Mouse (Mus musculus): ENCODE measurements around the gene Pcbp2. TPM values are rescaled to one million over a fixed set of nuclear protein-coding genes. Genes with fewer than 3 reads are reported as not detected.
A peak's percentile ranks its signal among the peaks of the same experiment; 100 is the strongest.

Pcbp2 gene
- polyA plus RNA-seq, 1 experiment from 2014 or later, result 534 TPM

- peaks cover 22% of the 10 kb centered on the region for H3K79me2 ChIP-seq (ENCODE audit: inconsistent target)
- H3K4me3 ChIP-seq (ENCODE audit: inconsistent target), result no peak overlapping the region
- 86% methylated on average over 9 of the region's 9 CpGs for WGBS (ENCODE audit: missing documents)
- H3K36me3 ChIP-seq (ENCODE audit: inconsistent target), result peaks cover 34% of the 10 kb centered on the region
- peak overlapping the region; percentile 69 for H3K27ac ChIP-seq
These were observed 35.6 kb downstream of the Pcbp2 start for GRCm38 (mm10) chr15:102505770-102506463.

- peak overlapping the region; percentile 69 for H3K27ac ChIP-seq
- H3K36me3 ChIP-seq (ENCODE audit: inconsistent target), result peaks cover 29% of the 10 kb centered on the region
- H3K79me2 ChIP-seq (ENCODE audit: inconsistent target), result peaks cover 22% of the 10 kb centered on the region
- no peak overlapping the region for H3K4me3 ChIP-seq (ENCODE audit: inconsistent target)
- WGBS (ENCODE audit: missing documents), result 17% methylated on average over 2 of the region's 2 CpGs
These were observed 36.1 kb downstream of the Pcbp2 start for GRCm38 (mm10) chr15:102506464-102506830.

- H3K36me3 ChIP-seq (ENCODE audit: inconsistent target), result peaks cover 24% of the 10 kb centered on the region
- no peak overlapping the region for H3K4me3 ChIP-seq (ENCODE audit: inconsistent target)
- H3K27ac ChIP-seq, result peak overlapping the region; percentile 69
- WGBS (ENCODE audit: missing documents), result 88% methylated on average over 1 of the region's 1 CpGs
- peaks cover 22% of the 10 kb centered on the region for H3K79me2 ChIP-seq (ENCODE audit: inconsistent target)
These were observed 36.5 kb downstream of the Pcbp2 start for GRCm38 (mm10) chr15:102506864-102507263.

- Histone ChIP-seq H3K36me3 (ENCODE audit: inconsistent target) (peaks cover 17% of the 10 kb centered on the region), H3K27ac (peak overlapping the region; percentile 69), H3K79me2 (ENCODE audit: inconsistent target) (peaks cover 22% of the 10 kb centered on the region), H3K4me3 (ENCODE audit: inconsistent target) (no peak overlapping the region)
These were observed 37.2 kb downstream of the Pcbp2 start for GRCm38 (mm10) chr15:102507561-102507960.

GRCm38 (mm10) chr15:102508336-102508735 is 38.0 kb downstream of the Pcbp2 start:
- WGBS (ENCODE audit: missing documents), result 92% methylated on average over 3 of the region's 3 CpGs
- H3K79me2 ChIP-seq (ENCODE audit: inconsistent target), result peaks cover 22% of the 10 kb centered on the region
- peaks cover 10% of the 10 kb centered on the region for H3K36me3 ChIP-seq (ENCODE audit: inconsistent target)
- 0 out of 2 replicates have a peak overlapping the region, but pooled peaks have one; percentile 69 for H3K27ac ChIP-seq
- no peak overlapping the region for H3K4me3 ChIP-seq (ENCODE audit: inconsistent target)

- peak overlapping the region; percentile 46 for H3K4me3 ChIP-seq (ENCODE audit: inconsistent target)
- no peaks in the 10 kb centered on the region for H3K36me3 ChIP-seq (ENCODE audit: inconsistent target)
- H3K27ac ChIP-seq, result peak overlapping the region; percentile 62
- H3K79me2 ChIP-seq (ENCODE audit: inconsistent target), result peaks cover 20% of the 10 kb centered on the region
- WGBS (ENCODE audit: missing documents), result 22% methylated on average over 9 of the region's 9 CpGs
These were observed 39.8 kb downstream of the Pcbp2 start for GRCm38 (mm10) chr15:102510110-102510509.

- H3K36me3 ChIP-seq (ENCODE audit: inconsistent target), result no peaks in the 10 kb centered on the region
- WGBS (ENCODE audit: missing documents), result 7% methylated on average over 34 of the region's 34 CpGs
- H3K4me3 ChIP-seq (ENCODE audit: inconsistent target), result peak overlapping the region; percentile 46
- H3K27ac ChIP-seq, result peak overlapping the region; percentile 62
- peaks cover 19% of the 10 kb centered on the region for H3K79me2 ChIP-seq (ENCODE audit: inconsistent target)
These were observed 40.4 kb downstream of the Pcbp2 start for GRCm38 (mm10) chr15:102510590-102511284.

GRCm38 (mm10) chr15:102511285-102511833 is 41.0 kb downstream of the Pcbp2 start:
- Histone ChIP-seq H3K79me2 (ENCODE audit: inconsistent target) (peaks cover 19% of the 10 kb centered on the region), H3K4me3 (ENCODE audit: inconsistent target) (no peak overlapping the region), H3K36me3 (ENCODE audit: inconsistent target) (no peaks in the 10 kb centered on the region), H3K27ac (no peak overlapping the region)
- 76% methylated on average over 6 of the region's 6 CpGs for WGBS (ENCODE audit: missing documents)

GRCm38 (mm10) chr15:102512010-102512409 is 41.7 kb downstream of the Pcbp2 start:
- Histone ChIP-seq H3K36me3 (ENCODE audit: inconsistent target) (no peaks in the 10 kb centered on the region), H3K27ac (no peak overlapping the region), H3K79me2 (ENCODE audit: inconsistent target) (peaks cover 19% of the 10 kb centered on the region), H3K4me3 (ENCODE audit: inconsistent target) (no peak overlapping the region)
- 92% methylated on average over 5 of the region's 5 CpGs for WGBS (ENCODE audit: missing documents)

- H3K27ac ChIP-seq, result no peak overlapping the region
- no peak overlapping the region for H3K4me3 ChIP-seq (ENCODE audit: inconsistent target)
- no peaks in the 10 kb centered on the region for H3K36me3 ChIP-seq (ENCODE audit: inconsistent target)
- H3K79me2 ChIP-seq (ENCODE audit: inconsistent target), result peaks cover 19% of the 10 kb centered on the region
These were observed 42.1 kb downstream of the Pcbp2 start for GRCm38 (mm10) chr15:102512471-102512870.

- Histone ChIP-seq H3K79me2 (ENCODE audit: inconsistent target) (peaks cover 19% of the 10 kb centered on the region), H3K27ac (no peak overlapping the region), H3K36me3 (ENCODE audit: inconsistent target) (no peaks in the 10 kb centered on the region), H3K4me3 (ENCODE audit: inconsistent target) (no peak overlapping the region)
- 82% methylated on average over 3 of the region's 3 CpGs for WGBS (ENCODE audit: missing documents)
These were observed 42.7 kb downstream of the Pcbp2 start for GRCm38 (mm10) chr15:102513004-102513403.

- Histone ChIP-seq H3K27ac (no peak overlapping the region), H3K79me2 (ENCODE audit: inconsistent target) (peaks cover 16% of the 10 kb centered on the region), H3K36me3 (ENCODE audit: inconsistent target) (no peaks in the 10 kb centered on the region), H3K4me3 (ENCODE audit: inconsistent target) (no peak overlapping the region)
- 100% methylated on average over 2 of the region's 2 CpGs for WGBS (ENCODE audit: missing documents)
These were observed 44.9 kb downstream of the Pcbp2 start for GRCm38 (mm10) chr15:102515261-102515660.

- 95% methylated on average over 4 of the region's 4 CpGs for WGBS (ENCODE audit: missing documents)
- Histone ChIP-seq H3K27ac (no peak overlapping the region), H3K36me3 (ENCODE audit: inconsistent target) (no peaks in the 10 kb centered on the region), H3K4me3 (ENCODE audit: inconsistent target) (peak overlapping the region; percentile 80; the same call in 1 of the 2 replicates), H3K79me2 (ENCODE audit: inconsistent target) (peaks cover 21% of the 10 kb centered on the region)
These were observed 45.5 kb downstream of the Pcbp2 start for GRCm38 (mm10) chr15:102515791-102516190.

GRCm38 (mm10) chr15:102516293-102516692 is 46.0 kb downstream of the Pcbp2 start:
- peak overlapping the region; percentile 80 for H3K4me3 ChIP-seq (ENCODE audit: inconsistent target)
- 13% methylated on average over 12 of the region's 12 CpGs for WGBS (ENCODE audit: missing documents)
- no peaks in the 10 kb centered on the region for H3K36me3 ChIP-seq (ENCODE audit: inconsistent target)
- peaks cover 26% of the 10 kb centered on the region for H3K79me2 ChIP-seq (ENCODE audit: inconsistent target)
- no peak overlapping the region for H3K27ac ChIP-seq
